Mouse (Mus musculus) bone marrow, adult 2 months (tissue): ENCODE results near the gene Fam45a.

Experiments used
- CTCF ChIP-seq: fragments of 200-500 bp; IDR thresholded peaks from 2 replicates; pipeline ENCODE4 v1.5.1; 2011; ENCODE audit warnings: low read length, control low read depth; ENCODE audit not compliant: control insufficient read depth, insufficient read depth
- POLR2A ChIP-seq: fragments of 200-500 bp; IDR thresholded peaks from 2 replicates; pipeline ENCODE4 v1.6.1; 2011; ENCODE audit warnings: low read depth, mild to moderate bottlenecking, control low read depth, low read length, borderline replicate concordance; ENCODE audit not compliant: control insufficient read depth

- TF ChIP-seq CTCF (no peak), POLR2A (no peak)
These were observed 38.0 kb upstream of the Fam45a start for GRCm38 (mm10) chr19:60773366-60773765.
